Mouse (Mus musculus) embryonic stem cell, embryonic (primary cell): ENCODE measurements at regions not wholly inside any gene's neighbourhood (a gene's known extent, or its start where the extent isn't known, plus 50 kb on each side); places are given as distances from the start of the nearest gene placed in this dataset.

Source experiments
- CTCF ChIA-PET, 4 experiments: fragments of 300-600 bp in 2 of 4; fragments of 350-600 bp in 2 of 4; sonication (Branson Sonifier 250); formaldehyde crosslinking; loops; one replicate each; lab custom pipeline; 2022; ENCODE audit warnings: inconsistent platforms in 2 of 4; lab: Charles Lee
- POLR2A ChIA-PET, 4 experiments: fragments of 300-600 bp in 2 of 4; fragments of 350-600 bp in 2 of 4; sonication (Branson Sonifier 250); formaldehyde crosslinking; loops; one replicate each; lab custom pipeline; 2022; ENCODE audit warnings: antibody characterized with exemption in 4 of 4, inconsistent platforms in 1 of 4; lab: Charles Lee

DNA sequence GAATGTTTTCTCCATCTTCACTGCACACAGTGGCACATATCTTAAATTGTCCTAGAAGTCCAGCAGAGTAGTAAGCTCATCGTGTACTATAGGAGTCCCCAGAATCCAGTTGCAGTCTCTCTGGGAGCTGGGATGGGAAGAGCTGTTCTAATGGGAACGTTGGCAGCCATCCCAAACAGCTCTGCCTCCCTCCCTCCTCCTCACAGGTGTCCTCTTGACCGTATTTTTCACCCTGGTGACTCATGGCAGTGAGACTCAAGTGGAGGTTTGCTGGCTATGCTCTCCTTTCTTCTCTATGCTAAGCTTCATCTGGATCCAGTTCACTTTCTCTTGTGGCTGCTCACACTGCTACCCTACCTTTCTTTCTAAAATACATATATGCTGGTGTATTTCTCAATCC lies 109.2 kb upstream of the Sash1 start:
- POLR2A ChIA-PET, result interaction anchor here in 1 of 4 experiments (0.5 kb wide), 1 partner anchor 141 kb away, joined by 3 read pairs; no protein-coding TSS in a partner anchor
- CTCF ChIA-PET, result interaction anchor here in 2 of 4 experiments (0.5 to 1.3 kb wide), 2 partner anchors 17 to 273 kb away, joined by 3 to 4 read pairs; no protein-coding TSS in a partner anchor

DNA sequence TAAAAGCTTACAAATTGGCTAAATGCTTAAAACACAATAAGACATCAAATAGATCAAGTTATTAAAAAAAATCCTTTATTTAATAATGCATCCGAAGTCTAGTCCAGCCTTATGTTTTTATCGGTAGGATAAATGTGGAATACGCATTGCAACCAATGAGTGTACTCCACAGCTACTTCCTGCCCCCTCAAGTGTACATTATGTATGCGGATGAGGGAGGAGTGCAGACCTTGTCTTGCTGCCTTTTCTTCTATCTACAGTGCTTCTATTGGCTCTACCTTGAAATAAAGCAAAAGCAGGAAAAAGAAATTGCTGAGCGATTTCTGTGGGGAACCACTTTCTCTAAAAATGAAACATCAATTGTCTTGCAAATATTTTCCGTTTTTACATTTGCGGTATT lies 100.5 kb upstream of the Sash1 start:
- POLR2A ChIA-PET, result interaction anchor here in 1 of 4 experiments (0.7 kb wide), 1 partner anchor 231 kb away, joined by 3 read pairs; no protein-coding TSS in a partner anchor
- CTCF ChIA-PET, result no interaction called here

DNA sequence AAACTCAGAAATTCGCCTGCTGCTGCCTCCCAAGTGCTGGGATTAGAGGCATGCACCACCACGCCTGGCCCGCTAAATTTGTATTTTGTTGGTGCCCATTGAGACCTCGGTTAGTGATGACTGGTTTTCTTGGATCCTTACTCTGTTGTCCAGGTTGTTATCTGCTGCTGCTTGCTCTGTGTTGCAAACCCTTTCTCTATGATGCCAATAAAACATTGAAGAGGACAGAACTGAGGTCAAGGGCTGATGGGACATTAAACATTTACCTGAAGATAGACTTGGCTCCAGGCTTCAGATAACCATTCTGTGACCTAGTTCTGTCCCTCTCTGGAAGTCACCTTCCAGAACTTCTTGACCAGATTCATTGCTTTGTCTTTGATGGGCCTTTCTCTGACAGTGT lies 97.5 kb upstream of the Sash1 start:
- ChIA-PET POLR2A (no interaction called here), CTCF (no interaction called here)

DNA sequence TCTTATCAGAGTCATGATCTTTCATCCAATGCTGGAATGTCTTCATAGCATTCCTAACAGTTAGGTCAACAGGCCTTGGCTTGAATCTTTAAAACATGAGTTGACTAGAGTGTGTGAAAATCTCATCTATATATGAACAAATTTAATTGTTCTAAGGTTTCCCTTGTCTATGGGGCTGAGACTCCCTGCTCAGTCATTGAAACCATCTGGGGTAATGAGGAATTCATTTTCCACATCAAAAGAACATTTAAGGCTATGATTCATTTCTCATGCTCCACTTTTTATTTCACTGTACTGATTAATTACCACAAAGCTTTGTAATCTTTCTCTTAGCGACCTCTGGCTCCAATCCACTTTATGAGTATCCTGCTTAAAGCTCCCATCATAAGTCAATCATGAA lies 94.7 kb upstream of the Sash1 start:
- ChIA-PET CTCF (no interaction called here), POLR2A (no interaction called here)

DNA sequence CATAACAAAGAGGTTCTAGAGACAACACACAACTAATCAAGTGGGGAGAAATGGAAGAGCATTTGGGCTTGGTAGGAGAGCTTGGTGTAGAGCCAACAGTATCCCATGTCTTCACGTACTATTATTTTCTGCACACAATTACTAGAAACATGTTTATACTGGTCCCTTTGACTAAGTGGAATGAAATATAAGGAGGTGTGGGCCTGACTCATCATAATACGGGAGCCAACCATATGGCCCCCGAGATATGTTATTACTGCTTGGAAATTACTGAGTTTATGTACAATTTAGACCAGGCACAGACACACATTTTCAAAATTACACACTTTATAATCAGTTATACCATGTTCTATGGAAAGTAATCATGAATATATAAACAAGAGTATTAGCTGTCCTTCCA lies 92.7 kb upstream of the Sash1 start:
- CTCF ChIA-PET, result no interaction called here
- POLR2A ChIA-PET, result no interaction called here

DNA sequence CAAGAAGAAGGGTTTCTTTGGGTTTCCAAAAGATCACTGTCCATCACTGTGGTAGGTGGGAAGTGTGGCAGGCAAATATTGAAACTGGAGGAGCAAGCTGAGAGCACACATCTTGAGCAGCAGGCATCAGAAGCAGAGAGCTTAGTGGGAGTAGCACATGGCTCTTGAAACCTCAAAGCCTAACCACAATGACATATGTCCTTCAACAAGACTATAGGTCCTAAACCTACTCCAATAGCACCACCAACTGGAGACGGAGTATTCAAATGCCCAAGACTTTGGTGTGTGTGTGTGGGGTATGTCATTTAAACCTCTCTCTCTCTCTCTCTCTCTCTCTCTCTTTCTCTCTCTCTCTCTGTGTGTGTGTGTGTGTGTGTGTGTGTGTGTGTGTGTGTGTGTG lies 88.1 kb upstream of the Sash1 start:
- CTCF ChIA-PET, result interaction anchor here in 3 of 4 experiments (0.6 to 1.3 kb wide), 9 partner anchors 32 to 231 kb away, joined by 3 to 12 read pairs (median 7); no protein-coding TSS in a partner anchor

DNA sequence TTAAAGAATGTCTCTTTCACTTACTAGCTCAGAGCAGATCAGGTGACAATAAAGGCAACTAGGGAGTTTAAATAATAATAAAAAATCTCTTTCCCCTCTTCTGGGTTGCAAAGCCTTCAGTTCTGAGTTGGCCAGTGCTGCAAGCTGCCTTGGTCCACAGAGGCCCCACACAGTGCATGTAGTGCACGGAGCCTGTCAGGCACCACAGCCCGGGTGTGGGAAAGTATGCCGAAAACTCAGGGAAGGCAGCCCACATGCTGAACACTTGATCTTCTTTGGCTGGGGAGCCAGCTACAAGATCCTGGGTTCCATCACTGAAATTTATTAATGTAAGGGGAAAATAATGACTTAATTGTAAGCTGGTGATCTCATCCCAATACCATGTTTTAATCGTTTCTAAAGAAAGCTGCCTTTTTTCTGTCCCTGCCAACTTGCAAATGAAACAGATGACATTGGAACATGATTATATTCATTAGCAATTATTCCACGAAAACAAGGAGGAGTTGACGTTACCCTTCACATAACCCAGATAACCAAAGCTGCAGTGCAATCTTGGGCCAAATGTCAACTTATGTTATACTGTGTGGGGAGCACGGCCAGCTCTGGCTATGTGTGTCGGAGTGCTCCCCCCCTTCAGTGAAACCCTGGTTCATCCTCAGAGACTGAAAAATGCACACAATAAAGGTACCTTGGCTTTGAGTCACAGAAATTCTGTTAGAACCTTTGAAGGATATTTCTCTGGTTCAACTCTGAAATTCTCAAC lies 87.1 kb upstream of the Sash1 start:
- POLR2A ChIA-PET, result interaction anchor here in 1 of 4 experiments (0.6 kb wide), 2 partner anchors 32 to 231 kb away, joined by 3 read pairs; no protein-coding TSS in a partner anchor
- CTCF ChIA-PET, result interaction anchor here in 1 of 4 experiments (0.7 kb wide), 1 partner anchor 222 kb away, joined by 3 read pairs; no protein-coding TSS in a partner anchor

More for the DNA sequence above, 88.1 kb upstream of the Sash1 start:
- POLR2A ChIA-PET, result interaction anchor here in 3 of 4 experiments (0.5 to 0.7 kb wide), 3 partner anchors 171 to 703 kb away, joined by 4 to 5 read pairs (median 4); no protein-coding TSS in a partner anchor

DNA sequence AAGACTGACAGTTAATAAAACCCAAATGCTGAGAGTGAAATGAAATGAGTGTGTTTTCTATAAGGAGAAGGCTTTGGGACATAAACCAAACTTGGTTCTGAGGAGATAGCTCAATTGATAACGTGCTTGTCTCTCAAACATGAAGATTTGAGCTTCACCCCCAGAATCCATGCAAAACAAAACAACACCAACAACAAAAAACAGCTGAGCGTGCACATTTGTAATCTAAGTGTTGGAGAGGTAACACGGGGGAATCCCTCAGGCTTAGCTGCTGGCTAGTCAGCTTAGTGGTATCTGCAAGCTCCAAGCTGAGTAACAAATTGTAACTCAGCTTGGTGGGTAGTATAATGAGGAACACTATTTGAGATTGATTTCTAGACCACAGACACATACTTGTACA lies 84.9 kb upstream of the Sash1 start:
- POLR2A ChIA-PET, result no interaction called here

GRCm38 (mm10) chr10:8969586-8969985 lies 83.7 kb upstream of the Sash1 start:
- ChIA-PET POLR2A (no interaction called here), CTCF (no interaction called here)

More for the DNA sequence above, 84.9 kb upstream of the Sash1 start:
- CTCF ChIA-PET, result no interaction called here

GRCm38 (mm10) chr10:8969016-8969415 lies 83.1 kb upstream of the Sash1 start:
- CTCF ChIA-PET, result no interaction called here
- POLR2A ChIA-PET, result no interaction called here

GRCm38 (mm10) chr10:8968276-8968923 lies 82.5 kb upstream of the Sash1 start:
- POLR2A ChIA-PET, result no interaction called here
- CTCF ChIA-PET, result interaction anchor here in 2 of 4 experiments (0.5 to 0.6 kb wide), 2 partner anchors 11 to 36 kb away, joined by 3 read pairs; no protein-coding TSS in a partner anchor

DNA sequence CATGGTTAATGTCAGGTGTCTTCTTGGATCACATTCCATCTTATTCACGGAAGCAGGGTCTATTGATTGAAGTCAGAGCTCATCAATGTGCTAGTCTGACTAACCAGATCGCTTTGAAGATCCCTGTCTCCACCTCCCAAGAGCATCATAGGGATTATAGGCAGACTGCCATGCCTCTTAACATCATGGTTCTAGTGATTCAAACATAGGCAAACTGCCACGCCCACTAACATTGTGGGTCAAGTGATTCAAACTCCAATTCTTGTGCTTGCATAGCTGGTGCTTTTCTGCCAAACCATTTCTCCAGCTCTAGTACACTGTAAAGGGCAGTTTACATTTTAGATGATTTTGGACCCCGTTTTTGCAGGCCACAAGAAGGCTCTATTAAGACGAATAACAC lies 77.1 kb upstream of the Sash1 start:
- ChIA-PET CTCF (no interaction called here), POLR2A (no interaction called here)

DNA sequence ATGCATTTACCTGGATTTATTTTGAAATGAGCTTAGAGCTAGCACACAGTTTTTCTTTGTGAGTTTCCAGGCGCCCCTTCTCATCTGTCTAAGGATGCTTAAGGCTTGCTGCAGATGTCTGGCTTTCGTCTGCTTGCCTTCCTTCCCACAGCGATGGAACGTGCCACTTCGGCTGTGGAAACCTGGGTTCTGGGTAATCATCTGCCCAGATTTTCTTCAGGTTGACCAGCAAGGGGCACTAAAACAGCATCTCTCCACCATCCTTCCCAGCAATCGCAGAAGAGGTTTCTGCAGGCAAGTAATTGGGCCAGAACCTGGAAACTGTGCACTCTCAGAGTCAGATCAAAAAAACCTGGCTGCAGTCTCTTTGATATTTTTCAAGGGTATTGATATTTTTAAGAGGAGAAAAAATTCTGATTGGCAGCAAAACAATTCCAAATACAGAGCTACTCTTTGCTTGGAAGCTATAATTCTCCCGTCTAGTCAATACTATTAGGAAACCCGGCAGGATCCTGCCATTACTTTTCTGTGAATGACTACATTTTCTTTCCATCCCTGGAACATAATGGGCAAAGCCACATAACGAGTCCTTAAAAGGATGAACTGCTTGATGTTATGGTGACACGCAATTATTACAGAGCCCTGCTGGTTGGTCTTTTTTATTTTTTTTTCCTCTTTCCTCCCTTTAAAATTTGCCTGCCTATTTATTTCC lies 75.2 kb upstream of the Sash1 start:
- POLR2A ChIA-PET, result no interaction called here
- CTCF ChIA-PET, result interaction anchor here in 1 of 4 experiments (0.6 to 0.7 kb wide), 2 partner anchors 47 to 109 kb away, joined by 3 to 4 read pairs; no protein-coding TSS in a partner anchor

DNA sequence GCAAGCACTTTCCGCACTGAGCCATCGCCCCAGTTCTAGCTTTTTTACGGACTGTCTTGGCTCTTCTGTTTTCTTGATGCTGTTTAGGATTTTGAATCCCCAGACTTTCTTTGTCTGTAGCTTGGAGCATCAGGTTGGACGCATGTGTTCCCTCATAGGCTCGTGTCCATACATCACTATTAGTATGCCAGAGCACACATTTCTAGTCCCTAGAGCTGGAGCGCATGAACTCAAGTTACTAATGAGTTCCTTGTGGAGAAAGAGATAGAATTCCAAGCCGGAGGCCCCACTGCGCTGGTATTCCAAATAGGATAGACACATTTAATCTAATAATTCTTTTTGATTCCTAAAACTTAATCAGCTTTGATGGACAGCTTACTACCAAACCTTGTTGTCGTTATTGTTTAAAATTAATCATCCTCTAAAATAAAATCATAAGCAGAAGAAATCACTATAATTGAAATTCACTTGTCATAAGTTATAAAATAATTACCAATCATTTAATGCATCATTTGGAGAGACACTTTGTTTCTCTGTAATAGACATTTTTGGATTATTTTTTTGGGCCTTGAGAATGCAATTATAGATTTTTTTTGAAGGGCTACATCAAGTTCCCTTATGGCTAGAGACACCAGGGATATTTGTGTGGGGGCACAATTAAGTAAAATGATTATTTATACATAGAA lies 74.5 kb upstream of the Sash1 start:
- CTCF ChIA-PET, result no interaction called here
- POLR2A ChIA-PET, result no interaction called here

DNA sequence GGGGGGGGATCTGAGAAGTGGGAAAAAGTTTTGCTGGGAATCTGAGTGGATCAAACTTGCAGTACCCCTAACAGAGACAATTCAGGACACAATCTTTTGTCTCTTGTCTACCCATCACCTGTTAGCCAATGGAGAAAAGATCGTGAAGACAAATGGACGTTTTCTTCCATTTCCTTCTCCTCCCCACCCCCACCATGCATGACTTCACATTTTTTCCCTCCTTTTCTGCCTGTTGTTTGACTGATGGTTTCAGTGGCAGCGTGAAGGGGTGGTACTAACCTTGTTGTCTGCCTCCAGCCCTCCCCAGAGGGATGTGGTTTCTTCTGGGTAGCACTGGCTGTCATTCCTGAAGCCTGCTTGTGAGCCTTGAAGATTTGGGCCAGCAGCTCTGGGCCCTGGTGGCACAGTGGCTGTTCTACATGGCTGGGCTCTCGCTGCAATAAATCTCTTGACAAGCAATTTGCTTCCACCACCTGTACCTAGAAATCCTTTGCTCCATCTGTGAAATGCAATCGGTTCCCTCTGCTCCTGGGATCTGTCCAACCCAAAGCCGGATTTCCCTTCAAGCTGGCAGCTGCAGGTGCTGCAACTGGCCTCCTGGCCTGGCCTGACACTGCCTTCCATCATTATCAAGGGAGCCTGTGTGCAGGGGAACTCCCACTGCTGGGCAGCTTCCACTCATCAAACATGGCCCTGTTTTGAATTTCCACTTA lies 69.8 kb upstream of the Sash1 start:
- ChIA-PET CTCF (no interaction called here), POLR2A (no interaction called here)

- POLR2A ChIA-PET, result interaction anchor here in 1 of 4 experiments (0.7 kb wide), 1 partner anchor 57 kb away, joined by 3 read pairs; no protein-coding TSS in a partner anchor
- CTCF ChIA-PET, result interaction anchor here in 2 of 4 experiments (0.5 to 0.6 kb wide), 2 partner anchors 66 to 100 kb away, joined by 3 read pairs; no protein-coding TSS in a partner anchor
Observed at GRCm38 (mm10) chr10:8954003-8954402, 68.1 kb upstream of the Sash1 start.

DNA sequence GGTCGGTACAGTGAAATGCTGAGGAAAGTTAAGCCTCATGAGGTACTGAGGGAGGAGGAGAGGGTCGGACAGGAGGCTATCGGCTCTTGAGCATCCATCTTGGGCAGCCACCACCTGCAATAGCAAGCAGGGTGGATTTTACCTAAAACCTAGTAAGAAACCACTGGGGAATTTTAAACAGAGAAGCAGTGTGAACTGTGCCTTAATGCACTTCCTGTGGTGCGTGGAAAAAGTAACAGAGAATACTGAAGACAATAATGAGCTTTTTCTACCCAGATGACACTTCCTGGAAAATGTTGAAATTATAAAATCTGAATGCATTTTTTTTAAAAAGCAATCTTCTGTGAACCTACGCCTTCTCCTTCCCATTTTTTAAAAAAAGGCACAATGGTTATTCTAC lies 67.1 kb upstream of the Sash1 start:
- CTCF ChIA-PET, result no interaction called here
- POLR2A ChIA-PET, result no interaction called here

GRCm38 (mm10) chr10:8951937-8952336 lies 66.1 kb upstream of the Sash1 start:
- ChIA-PET POLR2A (interaction anchor here in 1 of 4 experiments (0.6 kb wide), 1 partner anchor 73 kb away, joined by 3 read pairs; no protein-coding TSS in a partner anchor), CTCF (no interaction called here)
